Mouse (Mus musculus): Measurements from ENCODE around the gene Srf. TPM values are rescaled to one million over a fixed set of nuclear protein-coding genes. Genes with fewer than 3 reads are reported as not detected.

The Srf gene
- total RNA-seq, 2 experiments from 2014 or later, result 62.7 to 65.5 TPM

- no peak for DNase-seq (ENCODE audit: low spot score in 2 of 2)
Observed at GRCm38 (mm10) chr17:46521174-46521573, 34.8 kb downstream of the Srf start.

- DNase-seq (ENCODE audit: low spot score in 2 of 2), result no peak
Observed at GRCm38 (mm10) chr17:46520385-46520979, 35.5 kb downstream of the Srf start.

GRCm38 (mm10) chr17:46519971-46520370, 36.0 kb downstream of the Srf start:
- no peak for DNase-seq (ENCODE audit: low spot score in 2 of 2)

- no peak for DNase-seq (ENCODE audit: low spot score in 2 of 2)
Observed at GRCm38 (mm10) chr17:46513329-46513728, 42.6 kb downstream of the Srf start.

- no peak for DNase-seq (ENCODE audit: low spot score in 2 of 2)
Observed at GRCm38 (mm10) chr17:46511059-46511710, 44.8 kb downstream of the Srf start.

- no peak for DNase-seq (ENCODE audit: low spot score in 2 of 2)
Observed at GRCm38 (mm10) chr17:46505617-46506016, 50.4 kb downstream of the Srf start.

- DNase-seq (ENCODE audit: low spot score in 2 of 2), result no peak
Observed at GRCm38 (mm10) chr17:46503847-46504638, 51.9 kb downstream of the Srf start.

- DNase-seq (ENCODE audit: low spot score in 2 of 2), result no peak
Observed at GRCm38 (mm10) chr17:46502775-46503174, 53.2 kb downstream of the Srf start.

Small RNA genes lying within 50 kb of the gene (microRNA-seq; reads per million reads assigned to microRNA genes)
- gene Mir6976, result 1.4 to 3.4 reads per million in 2 experiments

Other genes with a start within 250 kb of the Srf start
- 10 to 100 TPM; 10.2 to 10.3 TPM for gene Abcc10, start 227.8 kb downstream of the Srf start, total RNA-seq (2021)
- gene Zfp318, start 172.4 kb downstream of the Srf start, total RNA-seq (2021), result 10 to 100 TPM; 64.7 to 67.3 TPM
- gene Crip3, start 127.2 kb downstream of the Srf start, total RNA-seq (2021), result 1 to 10 TPM; 2.8 to 4.1 TPM
- under 1 TPM; 0.19 to 0.39 TPM for gene Slc22a7, start 117.7 kb downstream of the Srf start, total RNA-seq (2021)
- gene Ttbk1, start 68.5 kb downstream of the Srf start, total RNA-seq (2021), result 100 to 1,000 TPM; 123 to 125 TPM
- 1 to 10 TPM; 5.7 TPM for gene Dnph1, start 59.5 kb downstream of the Srf start, total RNA-seq (2021)
- 10 to 100 TPM; 42.7 to 43.9 TPM for gene Cul9, start 9.8 kb downstream of the Srf start, total RNA-seq (2021)
- 10 to 100 TPM; 11.2 to 11.4 TPM for gene Ptk7, start 73.3 kb upstream of the Srf start, total RNA-seq (2021)
- gene Klc4, start 89.8 kb upstream of the Srf start, total RNA-seq (2021), result 10 to 100 TPM; 15.1 to 16.7 TPM
- gene Mrpl2, start 90.1 kb upstream of the Srf start, total RNA-seq (2021), result 10 to 100 TPM; 51.1 to 54.3 TPM
- 10 to 100 TPM; 23.8 to 24.4 TPM for gene Cul7, start 94.2 kb upstream of the Srf start, total RNA-seq (2021)
- 10 to 100 TPM; 12.5 to 15.7 TPM for gene Rrp36, start 118.2 kb upstream of the Srf start, total RNA-seq (2021)
- 100 to 1,000 TPM in 1 of 2 experiments, 10 to 100 TPM in 1; 98.2 to 103 TPM for gene Mea1, start 122.6 kb upstream of the Srf start, total RNA-seq (2021)
- 100 to 1,000 TPM; 174 to 176 TPM for gene Klhdc3, start 124.7 kb upstream of the Srf start, total RNA-seq (2021)
- 10 to 100 TPM; 88.1 to 92.2 TPM for gene Ppp2r5d, start 148.9 kb upstream of the Srf start, total RNA-seq (2021)
- gene Pex6, start 155.3 kb upstream of the Srf start, total RNA-seq (2021), result 10 to 100 TPM; 32.0 to 36.8 TPM
- under 1 TPM; 0.76 to 0.98 TPM for gene Gnmt, start 173.0 kb upstream of the Srf start, total RNA-seq (2021)
- gene Cnpy3, start 196.0 kb upstream of the Srf start, total RNA-seq (2021), result 10 to 100 TPM; 53.9 to 57.2 TPM
- under 1 TPM in 1 of 2 experiments, not detected in 1; 0.31 TPM for gene Ptcra, start 207.5 kb upstream of the Srf start, total RNA-seq (2021)
- 10 to 100 TPM; 12.0 to 12.5 TPM for gene 2310039H08Rik, start 216.5 kb upstream of the Srf start, total RNA-seq (2021)
- 10 to 100 TPM; 47.5 to 48.7 TPM for gene Rpl7l1, start 226.5 kb upstream of the Srf start, total RNA-seq (2021)

Data from layer of hippocampus, postnatal 14 days (tissue).